Mouse (Mus musculus): ENCODE data around the gene Rab38.

DNA sequence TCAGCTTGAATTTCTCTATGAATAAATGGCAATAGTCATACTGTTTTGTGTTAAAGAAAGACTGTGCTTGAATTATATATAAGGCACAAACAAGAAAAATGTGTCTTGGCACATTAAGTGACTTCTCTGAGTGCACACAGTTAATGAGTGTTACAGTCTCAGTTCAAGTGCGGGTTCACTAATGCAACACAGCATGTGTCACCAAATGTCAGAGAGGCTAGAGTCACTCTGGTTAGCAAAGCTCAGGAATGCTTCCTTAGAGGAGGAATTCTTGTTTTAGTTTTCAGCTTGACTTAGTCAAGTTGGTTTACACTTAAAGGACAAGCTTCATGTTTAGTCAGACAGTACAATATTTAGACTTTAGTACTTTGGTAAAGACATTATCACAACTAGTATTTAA, 35.5 kb upstream of the Rab38 start:
- TF ChIP-seq POLR2A (IDR thresholded peaks at IDR 0.05; ENCODE audit: low read depth, low read length) (no peak), CTCF (conservative IDR thresholded peaks at IDR 0.05; ENCODE audit: insufficient read depth, insufficient read length, low read depth, low read length) (no peak)
